Mouse (Mus musculus) heart, adult 8-10 months (tissue): ENCODE measurements at regions not wholly inside any gene's neighbourhood (a gene's known extent, or its start where the extent isn't known, plus 50 kb on each side); places are given as distances from the start of the nearest gene placed in this dataset.
"Not testable (repeated sequence)": the region's sequence is repeated elsewhere in the genome, so short reads cannot be mapped to it uniquely, and the experiment has no call there.

Experiments
- DNase-seq: peaks from one replicate; pipeline ENCODE4 v3.0.0; 2022; ENCODE audit warnings: low spot score

DNA sequence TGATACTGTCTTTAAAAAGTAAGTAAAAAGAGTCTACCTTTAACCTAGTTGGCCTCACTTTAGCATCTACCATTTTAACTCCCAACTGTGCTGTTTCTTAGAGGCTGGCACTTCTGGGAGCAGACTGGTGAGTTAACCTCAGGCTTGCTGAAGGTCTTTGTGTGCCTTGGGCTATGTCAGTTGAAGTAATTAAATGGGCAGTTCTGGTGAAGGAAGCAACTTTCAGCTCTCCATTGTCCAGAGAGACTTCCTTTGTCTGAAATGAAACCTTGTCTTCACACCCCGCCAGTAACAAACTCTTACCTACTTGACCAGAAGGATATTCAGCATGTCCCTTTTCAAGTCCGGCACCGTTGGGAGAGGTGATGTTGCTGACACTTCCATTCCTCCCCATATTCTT, 55.5 kb downstream of the Zfp281 start:
- no peak for DNase-seq

- not testable (repeated sequence) for DNase-seq
Observed at GRCm38 (mm10) chr1:136682311-136682710, 57.6 kb downstream of the Zfp281 start.

DNA sequence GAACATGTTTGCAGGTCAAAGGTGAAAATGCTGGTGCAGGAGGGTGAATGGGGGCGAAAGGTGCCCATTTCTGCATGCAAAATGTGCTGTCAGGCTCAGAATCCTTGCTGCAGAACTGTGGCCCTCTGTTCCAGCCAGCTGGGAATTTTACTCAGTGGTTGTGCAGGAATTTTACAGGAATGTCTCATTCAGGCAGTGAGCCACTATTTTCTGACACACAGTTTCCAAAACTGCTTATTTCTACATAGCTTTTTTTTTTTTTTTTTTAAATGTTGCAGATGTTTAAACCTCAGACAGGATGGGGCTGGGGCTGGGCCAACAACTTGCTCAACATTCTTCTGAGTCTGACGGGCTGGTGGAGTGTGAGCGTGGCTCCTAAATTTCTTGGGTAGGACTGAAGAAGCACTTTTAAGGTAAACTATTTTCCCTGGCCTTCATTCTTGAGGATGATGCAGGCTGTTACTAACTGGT, 58.4 kb downstream of the Zfp281 start:
- peak; percentile 75 for DNase-seq

DNA sequence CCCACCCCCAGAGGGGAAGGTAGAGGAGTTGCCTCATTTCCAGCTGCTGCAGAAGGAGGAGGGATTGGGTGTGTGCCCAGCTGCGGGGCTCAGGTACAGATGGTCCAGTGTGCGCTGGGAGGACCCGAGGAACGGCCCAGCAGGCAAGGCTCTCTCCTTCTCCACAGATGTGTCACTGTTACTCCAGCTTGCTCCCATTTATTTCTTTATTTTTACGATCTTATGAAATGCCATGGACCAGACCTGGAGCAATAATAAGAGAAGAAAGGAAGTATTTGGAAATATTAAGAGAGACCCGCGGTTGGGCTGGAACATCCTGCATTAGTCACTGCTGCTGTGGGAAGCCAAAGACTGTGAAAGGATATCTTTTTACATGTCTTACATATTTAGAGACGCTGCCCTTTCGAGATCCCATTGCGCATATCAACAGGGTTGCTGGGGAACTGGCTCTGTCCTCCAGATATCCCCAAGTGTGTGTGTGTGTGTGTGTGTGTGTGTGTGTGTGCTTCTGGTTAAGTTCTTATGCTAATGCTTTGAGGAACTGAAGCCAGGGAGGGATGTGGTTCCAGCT, 58.9 kb downstream of the Zfp281 start:
- DNase-seq: peak; percentile 55

GRCm38 (mm10) chr1:136684481-136684880, 59.8 kb downstream of the Zfp281 start:
- DNase-seq: no peak

DNA sequence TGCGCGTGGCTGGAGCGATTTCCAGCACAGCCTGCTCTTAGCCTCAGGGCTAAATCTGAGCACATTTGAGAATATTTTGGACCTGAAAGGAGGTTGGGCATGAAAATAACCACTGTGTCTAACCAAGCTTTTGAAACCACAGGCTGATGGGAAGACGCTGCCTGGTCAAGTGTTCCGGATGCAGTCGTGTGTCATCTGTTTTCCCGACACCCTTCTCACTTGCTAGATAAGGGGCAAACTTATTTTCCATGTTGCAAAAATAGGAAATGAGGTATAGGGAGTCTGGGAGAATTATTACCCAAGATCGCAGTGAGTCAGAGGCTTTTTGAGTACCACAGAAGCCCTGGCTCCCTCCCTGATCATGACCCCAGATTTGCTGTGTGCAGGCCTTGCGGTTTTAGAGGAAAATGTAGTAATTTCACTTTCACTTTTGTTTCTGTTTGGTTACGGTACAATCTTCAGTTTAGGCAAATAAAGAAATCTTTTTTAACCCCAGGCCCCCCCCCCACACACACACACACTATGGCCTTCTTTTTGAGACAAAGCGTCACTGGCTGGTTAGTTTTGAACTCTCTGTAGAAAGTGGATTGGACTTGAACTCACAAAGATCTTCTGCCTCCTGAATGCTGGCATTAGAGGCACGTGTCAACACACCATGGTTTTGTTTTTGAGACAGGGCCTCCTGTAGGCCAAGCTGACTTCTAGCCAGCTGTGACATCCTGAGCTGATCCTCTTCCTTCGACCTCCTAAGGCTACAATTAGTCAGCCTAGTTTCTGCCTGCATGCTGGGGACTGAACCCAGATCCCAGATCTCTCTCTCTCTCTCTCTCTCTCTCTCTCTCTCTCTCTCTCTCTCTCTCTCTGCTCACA, 60.7 kb downstream of the Zfp281 start:
- DNase-seq: peak; percentile 71

- DNase-seq: no peak
Observed at GRCm38 (mm10) chr1:136686467-136686866, 61.8 kb downstream of the Zfp281 start.

DNA sequence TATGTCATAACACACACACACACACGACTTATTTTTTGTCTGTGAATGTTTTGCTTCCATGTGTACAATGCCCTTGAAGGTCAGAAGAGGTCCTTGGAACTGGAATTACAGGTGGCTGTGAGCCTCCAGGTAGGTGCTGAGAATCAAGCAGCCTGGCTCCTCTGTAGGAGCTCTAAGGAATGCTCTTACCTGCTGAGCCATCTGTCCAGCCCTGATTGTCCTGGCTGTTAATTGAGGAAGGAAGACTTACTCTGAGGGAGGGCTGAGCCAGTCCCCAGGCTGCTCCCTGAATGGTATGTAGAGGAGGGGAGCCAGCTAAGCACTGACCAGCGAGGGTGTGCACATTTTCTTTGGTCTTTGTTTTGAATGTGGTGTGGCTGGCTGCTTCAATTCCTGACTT, 65.4 kb downstream of the Zfp281 start:
- no peak for DNase-seq

DNA sequence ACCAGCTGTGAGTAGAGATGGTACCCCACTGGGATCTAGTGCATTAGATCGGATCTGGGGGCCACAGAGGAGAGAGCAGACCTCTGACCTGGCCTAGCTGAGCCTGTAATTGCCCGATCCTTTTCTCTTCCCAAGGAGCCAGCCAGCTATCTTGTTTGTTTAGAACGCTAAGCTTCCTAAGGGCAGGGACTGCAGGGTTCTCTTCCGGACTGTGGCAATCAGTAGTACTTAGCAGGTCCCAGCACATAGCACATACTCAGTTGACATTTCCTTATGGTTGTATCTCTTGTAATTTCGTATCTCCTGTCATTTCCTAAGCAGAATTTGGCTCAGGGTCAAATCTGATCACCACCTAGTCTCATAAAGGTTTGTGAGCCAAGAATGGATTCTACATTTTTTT, 68.7 kb downstream of the Zfp281 start:
- no peak for DNase-seq

DNA sequence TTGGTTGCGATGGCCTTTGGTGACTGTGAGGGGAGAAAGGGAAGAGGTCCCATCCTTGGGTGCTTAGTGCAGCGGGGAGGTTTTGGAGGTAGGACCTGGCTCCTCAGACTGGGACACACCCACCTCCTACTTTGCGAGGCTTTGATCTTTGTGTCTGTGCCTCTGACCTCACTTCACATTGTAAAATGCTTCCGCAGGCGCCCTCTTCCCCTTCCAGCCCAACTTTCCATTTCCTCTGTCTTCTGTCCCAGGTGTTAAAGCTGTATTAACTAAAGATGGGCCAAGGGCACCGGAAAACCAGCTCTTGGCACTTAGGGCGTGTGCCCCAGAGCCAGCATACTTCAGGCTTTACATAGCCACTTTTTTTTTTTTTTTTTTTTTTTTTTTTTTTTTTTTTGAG, 70.3 kb downstream of the Zfp281 start:
- DNase-seq: peak; percentile 31

GRCm38 (mm10) chr1:136696077-136696641, 71.5 kb downstream of the Zfp281 start:
- no peak for DNase-seq

DNA sequence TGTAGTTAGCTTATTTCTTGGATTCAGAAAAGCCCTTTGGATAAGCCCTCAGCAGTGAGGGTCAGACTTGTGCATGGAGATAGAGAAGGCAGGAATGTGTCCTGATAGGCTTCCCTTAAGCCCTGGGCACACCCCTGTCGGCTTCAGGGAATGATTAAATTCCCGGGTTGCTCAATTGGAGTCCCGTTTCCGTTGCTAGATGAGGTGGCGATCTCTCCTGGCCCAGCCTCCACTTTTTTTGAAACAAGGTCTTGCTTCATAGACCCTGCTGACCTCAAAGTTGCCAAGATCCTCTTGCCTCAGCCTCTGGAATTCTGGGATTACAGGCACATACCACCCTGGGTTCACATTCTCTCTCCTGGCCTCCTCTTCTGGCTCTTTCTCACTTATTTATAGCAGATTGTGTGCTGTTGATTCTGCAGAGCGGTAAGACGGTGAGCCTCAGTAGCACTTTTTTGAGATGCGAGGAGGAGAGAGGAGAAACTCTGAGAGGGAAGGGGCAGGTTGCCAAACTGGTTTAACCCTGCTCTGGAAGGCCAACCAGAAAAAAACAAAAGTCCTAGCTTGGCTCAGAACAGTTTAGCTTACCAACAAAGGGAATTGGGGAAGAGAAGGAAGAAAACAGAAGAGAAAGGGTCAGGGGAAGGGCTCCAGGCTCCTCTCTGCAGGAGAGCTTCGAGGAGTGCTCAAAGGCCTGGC, 73.9 kb downstream of the Zfp281 start:
- DNase-seq: peak; percentile 35

GRCm38 (mm10) chr1:136699153-136699524, 74.4 kb downstream of the Zfp281 start:
- no peak for DNase-seq

- DNase-seq: no peak
Observed at GRCm38 (mm10) chr1:136699571-136699970, 74.9 kb downstream of the Zfp281 start.

DNA sequence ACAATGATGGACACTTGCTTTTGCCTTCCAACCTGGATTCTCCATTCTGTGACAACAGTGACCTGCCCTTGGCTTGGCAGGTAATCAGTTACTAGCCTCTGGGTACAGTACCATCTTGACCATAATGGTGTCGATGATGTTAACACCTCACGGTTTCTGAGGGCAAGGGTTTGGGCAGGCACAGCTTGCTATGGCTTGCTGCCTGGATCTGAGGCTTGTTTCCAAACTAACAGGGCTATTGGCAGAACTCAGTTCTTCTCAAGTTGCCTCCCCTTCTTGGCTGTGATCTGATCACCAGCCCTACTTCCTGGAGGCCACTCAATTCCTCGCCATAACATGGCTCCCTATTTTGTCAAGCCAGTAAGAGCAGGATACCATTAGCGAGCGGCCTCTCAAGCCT, 79.4 kb downstream of the Zfp281 start:
- DNase-seq: no peak

DNA sequence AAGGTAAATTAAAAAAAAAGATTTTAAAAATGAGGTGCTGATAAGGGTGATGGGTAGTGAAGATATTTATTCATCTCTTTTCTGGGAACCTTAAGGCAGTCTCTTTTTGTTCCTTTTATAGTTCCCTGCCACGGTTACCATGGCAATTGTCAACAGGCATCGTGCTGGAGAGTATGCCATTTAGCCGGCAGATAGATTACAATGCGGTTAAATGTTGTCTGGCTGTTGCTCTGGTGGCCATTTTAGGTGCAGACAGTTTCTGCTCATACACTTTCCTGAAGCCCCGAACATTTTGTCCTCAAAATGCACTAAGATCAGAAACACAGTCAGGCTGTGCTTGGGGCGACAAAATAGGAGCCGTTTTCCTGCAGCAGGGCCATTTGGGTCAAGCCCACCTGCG, 81.8 kb downstream of the Zfp281 start:
- no peak for DNase-seq

DNA sequence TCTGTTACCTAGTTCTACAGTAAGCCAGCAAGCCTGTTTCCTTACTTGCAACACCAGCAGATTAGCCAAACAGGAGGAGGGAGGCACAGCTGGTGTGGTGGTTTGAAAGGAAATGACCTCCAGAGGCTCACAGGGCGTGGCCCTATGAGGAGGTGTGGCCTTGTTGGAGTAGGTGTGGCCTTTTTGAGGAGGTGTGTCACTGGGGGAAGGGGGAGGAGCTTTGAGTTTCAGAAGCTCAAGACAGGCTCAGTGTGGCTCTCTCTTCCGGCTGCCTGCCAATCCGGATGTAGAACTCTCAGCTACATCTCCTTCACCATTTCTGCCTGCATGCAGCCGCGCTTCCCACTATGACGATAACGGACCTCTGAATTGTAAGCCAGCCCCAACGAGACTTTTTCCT, 82.7 kb downstream of the Zfp281 start:
- peak; percentile 49 for DNase-seq

- DNase-seq: no peak
Observed at GRCm38 (mm10) chr1:136707866-136708265, 83.2 kb downstream of the Zfp281 start.

DNA sequence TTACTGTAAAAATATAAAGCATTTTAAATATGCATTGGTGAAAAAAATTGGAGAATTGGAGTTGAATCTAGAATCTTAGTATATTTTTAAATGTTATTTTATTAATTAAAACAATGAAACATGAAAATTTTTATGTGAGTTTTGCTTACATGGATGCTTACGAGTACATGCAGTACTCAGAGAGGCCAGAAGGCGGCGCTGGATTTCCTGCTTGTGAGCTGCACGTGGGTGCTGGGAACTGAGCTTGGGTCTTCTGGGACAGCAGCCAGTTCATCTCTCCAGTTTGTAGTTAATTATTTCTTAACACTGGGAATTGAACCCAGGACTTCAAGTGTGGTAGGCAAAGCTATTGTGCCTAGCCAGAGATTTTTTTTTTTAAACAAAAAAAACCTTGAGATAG, 85.5 kb downstream of the Zfp281 start:
- no peak for DNase-seq

GRCm38 (mm10) chr1:136711243-136711642, 86.5 kb downstream of the Zfp281 start:
- no peak for DNase-seq

DNA sequence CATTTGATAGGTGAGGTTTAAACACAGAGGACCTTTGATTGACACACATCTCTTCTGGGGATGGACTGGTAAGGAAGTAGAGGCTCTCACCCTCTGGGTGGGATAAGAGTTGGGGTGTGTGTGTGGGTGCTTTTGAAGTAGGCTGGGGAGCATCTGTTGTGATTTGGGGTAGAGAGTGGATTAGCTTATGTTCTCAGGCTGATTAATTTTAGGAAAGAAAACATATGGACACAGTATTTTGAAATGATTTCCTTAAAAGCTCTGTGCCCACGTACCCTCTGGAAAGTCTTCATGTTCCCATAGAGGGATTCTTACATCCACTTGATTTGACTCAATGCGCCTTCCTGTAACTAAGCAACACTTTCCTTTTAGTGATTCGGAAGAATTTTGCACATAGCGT, 89.4 kb downstream of the Zfp281 start:
- DNase-seq: no peak

GRCm38 (mm10) chr1:136714987-136715386, 90.3 kb downstream of the Zfp281 start:
- no peak for DNase-seq
